Mouse (Mus musculus) megakaryocyte, embryonic 14.5 days (primary cell): ENCODE measurements around the gene Rhob.

Experiments
- FLI1 ChIP-seq: IDR thresholded peaks from 2 replicates; pipeline ENCODE4 v1.6.1; 2012; ENCODE audit warnings: low read length, inconsistent platforms, mixed read lengths
- GATA1 ChIP-seq: IDR thresholded peaks from 3 replicates; pipeline ENCODE4 v1.6.1; 2012; ENCODE audit warnings: mixed read lengths, low read length, inconsistent platforms, borderline replicate concordance

- TF ChIP-seq GATA1 (no peak), FLI1 (no peak)
These were observed 5.1 kb downstream of the Rhob start for GRCm38 (mm10) chr12:8494675-8495074.
